Mouse (Mus musculus) testis, adult 2 months (tissue): ENCODE data around the gene 2810006K23Rik.

Experiments used
- CTCF ChIP-seq: fragments of 200-500 bp; IDR thresholded peaks from 2 replicates; pipeline ENCODE4 v1.5.1; 2012; ENCODE audit warnings: low read depth, mild to moderate bottlenecking, inconsistent platforms, low read length, moderate library complexity; ENCODE audit not compliant: control insufficient read depth, insufficient read depth, insufficient replicate concordance
- POLR2A ChIP-seq: fragments of 200-500 bp; IDR thresholded peaks from 2 replicates; pipeline ENCODE4 v1.6.1; 2012; ENCODE audit warnings: low read depth, mild to moderate bottlenecking, inconsistent platforms, low read length, moderate library complexity; ENCODE audit not compliant: control insufficient read depth

DNA sequence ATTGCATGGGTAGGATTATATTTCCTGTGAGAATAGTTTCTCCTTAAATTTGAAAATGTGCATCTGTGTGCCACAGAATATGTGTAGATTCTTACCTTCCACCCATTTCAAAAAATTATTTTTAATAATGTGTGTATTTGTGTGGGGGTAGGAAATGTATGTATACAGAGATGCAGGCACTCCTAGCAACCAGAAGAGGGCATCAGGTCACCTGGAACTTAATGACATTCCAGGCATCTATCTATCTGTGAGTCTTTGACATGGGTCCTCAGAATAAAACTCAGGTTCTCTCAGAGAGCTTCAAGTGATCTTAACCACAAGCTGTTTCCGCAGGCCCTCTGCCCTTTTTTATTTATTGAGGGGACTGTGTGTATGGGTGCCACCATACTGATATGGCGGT lies 31.8 kb downstream of the 2810006K23Rik start:
- no peak for TF ChIP-seq CTCF
- no peak for TF ChIP-seq POLR2A
